Mouse (Mus musculus): ENCODE data around the gene Gm16223. TPM values are rescaled to one million over a fixed set of nuclear protein-coding genes. Genes with fewer than 3 reads are reported as not detected.

Gm16223 gene
- polyA plus RNA-seq, 1 experiment from 2014 or later: not detected

- Histone ChIP-seq H3K4me2 (replicated peaks) (no peak overlapping the region), H3K27me3 (no peaks in the 10 kb centered on the region), H3K9me3 (no peaks in the 10 kb centered on the region), H3K36me3 (no peaks in the 10 kb centered on the region), H3K9ac (no peak overlapping the region), H3K4me1 (no peaks in the 10 kb centered on the region; the same call in 1 of the 2 replicates), H3K4me3 (no peak overlapping the region), H3K27ac (no peak overlapping the region)
- 55% methylated on average over 2 of the region's 2 CpGs for WGBS
- peak; percentile 36; the same call in 1 of the 2 replicates for ATAC-seq (ENCODE audit: low FRiP score, low read depth)
Observed at GRCm38 (mm10) chr5:42164731-42165130, 97.0 kb downstream of the Gm16223 start.

- 55% methylated on average over 1 of the region's 1 CpGs for WGBS
- H3K27ac ChIP-seq: no peak overlapping the region
- H3K4me3 ChIP-seq: no peak overlapping the region
- H3K36me3 ChIP-seq: no peaks in the 10 kb centered on the region
- H3K9ac ChIP-seq: no peak overlapping the region
- no peak for ATAC-seq (ENCODE audit: low FRiP score, low read depth)
- no peak overlapping the region for H3K4me2 ChIP-seq (replicated peaks)
- no peaks in the 10 kb centered on the region for H3K27me3 ChIP-seq
- H3K4me1 ChIP-seq: no peaks in the 10 kb centered on the region; the same call in 1 of the 2 replicates
- no peaks in the 10 kb centered on the region for H3K9me3 ChIP-seq
Observed at GRCm38 (mm10) chr5:42166311-42166710, 98.6 kb downstream of the Gm16223 start.

- WGBS: 88% methylated on average over 3 of the region's 3 CpGs
- no peak for ATAC-seq (ENCODE audit: low FRiP score, low read depth)
Observed at GRCm38 (mm10) chr5:42168071-42168470, 100.3 kb downstream of the Gm16223 start.

GRCm38 (mm10) chr5:42168785-42169184, 101.0 kb downstream of the Gm16223 start:
- no peak for ATAC-seq (ENCODE audit: low FRiP score, low read depth)
- Histone ChIP-seq H3K9ac (no peak overlapping the region), H3K4me1 (no peaks in the 10 kb centered on the region; the same call in 1 of the 2 replicates), H3K36me3 (no peaks in the 10 kb centered on the region), H3K9me3 (no peaks in the 10 kb centered on the region), H3K27me3 (no peaks in the 10 kb centered on the region), H3K4me2 (replicated peaks) (no peak overlapping the region), H3K4me3 (no peak overlapping the region), H3K27ac (no peak overlapping the region)
- 66% methylated on average over 5 of the region's 5 CpGs for WGBS

More at GRCm38 (mm10) chr5:42168071-42168470, 100.3 kb downstream of the Gm16223 start:
- H3K4me3 ChIP-seq: no peak overlapping the region
- no peak overlapping the region for H3K4me2 ChIP-seq (replicated peaks)
- no peaks in the 10 kb centered on the region for H3K27me3 ChIP-seq
- no peaks in the 10 kb centered on the region; the same call in 1 of the 2 replicates for H3K4me1 ChIP-seq
- H3K9me3 ChIP-seq: no peaks in the 10 kb centered on the region
- no peaks in the 10 kb centered on the region for H3K36me3 ChIP-seq
- no peak overlapping the region for H3K27ac ChIP-seq
- H3K9ac ChIP-seq: no peak overlapping the region

- no peak overlapping the region for H3K27ac ChIP-seq
- no peaks in the 10 kb centered on the region for H3K4me1 ChIP-seq
- no peak overlapping the region for H3K4me3 ChIP-seq
- H3K4me2 ChIP-seq (replicated peaks): no peak overlapping the region
- H3K36me3 ChIP-seq: no peaks in the 10 kb centered on the region
- no peaks in the 10 kb centered on the region for H3K27me3 ChIP-seq
- no peak overlapping the region for H3K9ac ChIP-seq
- 64% methylated on average over 2 of the region's 2 CpGs for WGBS
- no peak for ATAC-seq (ENCODE audit: low FRiP score, low read depth)
- H3K9me3 ChIP-seq: no peaks in the 10 kb centered on the region
Observed at GRCm38 (mm10) chr5:42174109-42174508, 106.3 kb downstream of the Gm16223 start.

GRCm38 (mm10) chr5:42175424-42175823, 107.7 kb downstream of the Gm16223 start:
- no peak overlapping the region for H3K4me3 ChIP-seq
- no peak overlapping the region for H3K9ac ChIP-seq
- H3K27ac ChIP-seq: no peak overlapping the region
- H3K27me3 ChIP-seq: no peaks in the 10 kb centered on the region
- H3K36me3 ChIP-seq: no peaks in the 10 kb centered on the region
- no peaks in the 10 kb centered on the region for H3K4me1 ChIP-seq
- 41% methylated on average over 2 of the region's 2 CpGs for WGBS
- H3K9me3 ChIP-seq: no peaks in the 10 kb centered on the region
- no peak overlapping the region for H3K4me2 ChIP-seq (replicated peaks)
- ATAC-seq (ENCODE audit: low FRiP score, low read depth): no peak

- ATAC-seq (ENCODE audit: low FRiP score, low read depth): no peak
- Histone ChIP-seq H3K9ac (no peak overlapping the region), H3K27me3 (no peaks in the 10 kb centered on the region), H3K27ac (no peak overlapping the region), H3K9me3 (no peaks in the 10 kb centered on the region), H3K4me2 (replicated peaks) (no peak overlapping the region), H3K4me1 (no peaks in the 10 kb centered on the region), H3K36me3 (no peaks in the 10 kb centered on the region), H3K4me3 (no peak overlapping the region)
- WGBS: 32% methylated on average over 3 of the region's 3 CpGs
Observed at GRCm38 (mm10) chr5:42198493-42198892, 130.7 kb downstream of the Gm16223 start.

- WGBS: 89% methylated on average over 3 of the region's 3 CpGs
- Histone ChIP-seq H3K4me1 (no peaks in the 10 kb centered on the region), H3K4me3 (no peak overlapping the region), H3K27me3 (no peaks in the 10 kb centered on the region), H3K36me3 (no peaks in the 10 kb centered on the region), H3K9me3 (no peaks in the 10 kb centered on the region), H3K9ac (no peak overlapping the region), H3K27ac (no peak overlapping the region), H3K4me2 (replicated peaks) (no peak overlapping the region)
- ATAC-seq (ENCODE audit: low FRiP score, low read depth): no peak
Observed at GRCm38 (mm10) chr5:42207456-42208122, 139.8 kb downstream of the Gm16223 start.

- Histone ChIP-seq H3K9me3 (no peaks in the 10 kb centered on the region), H3K4me1 (no peaks in the 10 kb centered on the region), H3K27me3 (no peaks in the 10 kb centered on the region), H3K9ac (no peak overlapping the region), H3K27ac (no peak overlapping the region), H3K4me2 (replicated peaks) (no peak overlapping the region), H3K4me3 (no peak overlapping the region), H3K36me3 (no peaks in the 10 kb centered on the region)
- 68% methylated on average over 4 of the region's 4 CpGs for WGBS
- no peak for ATAC-seq (ENCODE audit: low FRiP score, low read depth)
Observed at GRCm38 (mm10) chr5:42211554-42212338, 144.0 kb downstream of the Gm16223 start.

- Histone ChIP-seq H3K9me3 (no peaks in the 10 kb centered on the region), H3K9ac (no peak overlapping the region), H3K4me1 (no peaks in the 10 kb centered on the region), H3K36me3 (no peaks in the 10 kb centered on the region), H3K4me3 (no peak overlapping the region), H3K27me3 (no peaks in the 10 kb centered on the region), H3K4me2 (replicated peaks) (no peak overlapping the region), H3K27ac (no peak overlapping the region)
- no peak for ATAC-seq (ENCODE audit: low FRiP score, low read depth)
- WGBS: 80% methylated on average over 4 of the region's 4 CpGs
Observed at GRCm38 (mm10) chr5:42212353-42212752, 144.6 kb downstream of the Gm16223 start.

- H3K36me3 ChIP-seq: no peaks in the 10 kb centered on the region
- no peak overlapping the region for H3K4me3 ChIP-seq
- no peaks in the 10 kb centered on the region for H3K9me3 ChIP-seq
- no peaks in the 10 kb centered on the region for H3K4me1 ChIP-seq
- no peak overlapping the region for H3K27ac ChIP-seq
- H3K9ac ChIP-seq: no peak overlapping the region
- no peak overlapping the region for H3K4me2 ChIP-seq (replicated peaks)
- H3K27me3 ChIP-seq: no peaks in the 10 kb centered on the region
- WGBS: 82% methylated on average over 1 of the region's 1 CpGs
- ATAC-seq (ENCODE audit: low FRiP score, low read depth): no peak
Observed at GRCm38 (mm10) chr5:42224840-42225239, 157.1 kb downstream of the Gm16223 start.

GRCm38 (mm10) chr5:42228631-42229030, 160.9 kb downstream of the Gm16223 start:
- Histone ChIP-seq H3K9ac (no peak overlapping the region), H3K4me1 (no peaks in the 10 kb centered on the region), H3K27me3 (no peaks in the 10 kb centered on the region), H3K9me3 (no peaks in the 10 kb centered on the region), H3K27ac (no peak overlapping the region), H3K4me2 (replicated peaks) (no peak overlapping the region), H3K36me3 (no peaks in the 10 kb centered on the region), H3K4me3 (no peak overlapping the region)
- no peak for ATAC-seq (ENCODE audit: low FRiP score, low read depth)
- 62% methylated on average over 2 of the region's 2 CpGs for WGBS
